Mouse (Mus musculus) liver, embryonic 15.5 days (tissue): ENCODE data around the gene Slit2. TPM values are rescaled to one million over a fixed set of nuclear protein-coding genes. Genes with fewer than 3 reads are reported as not detected.

Source experiments
- ATAC-seq: fragments of 200-750 bp; cut with Nextera tagmentation; 2 replicates; pipeline ENCODE4 v1.8.0; 2017; ENCODE audit warnings: moderate number of reproducible peaks, mild to moderate bottlenecking, moderate library complexity; ENCODE audit not compliant: insufficient read depth
- H3K27ac ChIP-seq: fragments of 300-500 bp; sonication (generic); replicated peaks from 2 replicates; pipeline ENCODE4 v1.5.1; 2015; ENCODE audit warnings: mild to moderate bottlenecking, inconsistent platforms
- H3K27me3 ChIP-seq: fragments of 300-500 bp; sonication (generic); 2 replicates; pipeline ENCODE4 v1.6.1; 2015; ENCODE audit warnings: mild to moderate bottlenecking, inconsistent platforms
- H3K36me3 ChIP-seq: fragments of 300-500 bp; sonication (generic); replicated peaks from 2 replicates; pipeline ENCODE4 v1.6.1; 2015; ENCODE audit warnings: moderate library complexity, mild to moderate bottlenecking, inconsistent platforms
- H3K4me1 ChIP-seq: fragments of 300-500 bp; sonication (generic); replicated peaks from 2 replicates; pipeline ENCODE4 v1.6.1; 2015; ENCODE audit warnings: inconsistent platforms
- H3K4me2 ChIP-seq: fragments of 300-500 bp; sonication (generic); 2 replicates; pipeline ENCODE4 v1.6.1; 2015; ENCODE audit warnings: moderate library complexity, mild to moderate bottlenecking, inconsistent platforms
- H3K4me3 ChIP-seq: fragments of 300-500 bp; sonication (generic); replicated peaks from 2 replicates; pipeline ENCODE4 v1.5.1; 2015; ENCODE audit warnings: mild to moderate bottlenecking, inconsistent platforms
- H3K9ac ChIP-seq: fragments of 300-500 bp; sonication (generic); 2 replicates; pipeline ENCODE4 v1.6.1; 2015; ENCODE audit warnings: moderate library complexity, mild to moderate bottlenecking, inconsistent platforms
- H3K9me3 ChIP-seq: fragments of 300-500 bp; sonication (generic); replicated peaks from 2 replicates; pipeline ENCODE4 v1.6.1; 2016; ENCODE audit warnings: inconsistent platforms
- WGBS: fragments of 180-500 bp; shearing (Covaris S2); methylation state at CpG from one replicate; pipeline ENCODE4 v1.1.7; 2015; ENCODE audit warnings: mixed read lengths; ENCODE audit not compliant: insufficient replicate concordance; 5-methylcytosine and 5-hydroxymethylcytosine counted together
- microRNA-seq: library from miRNA; unstranded; fragments of <30 nt; microRNA quantifications from one replicate; pipeline ENCODE4, GENCODE M21; 2016
- polyA plus RNA-seq: library from polyadenylated mRNA; unstranded; fragments of >200 nt; fragmentation: Nextera tagmentation; extraction: Ambion mirVana; gene quantifications from 2 replicates; pipeline ENCODE4 v1.2.1, GENCODE M21; 2015

Slit2 gene
- polyA plus RNA-seq, 1 experiment from 2014 or later: 0.44 TPM

GRCm38 (mm10) chr5:48333884-48334513, 351.1 kb downstream of the Slit2 start:
- Histone ChIP-seq H3K36me3 (no peaks in the 10 kb centered on the region), H3K4me1 (no peaks in the 10 kb centered on the region), H3K9me3 (no peaks in the 10 kb centered on the region), H3K4me2 (no peak overlapping the region), H3K4me3 (no peak overlapping the region), H3K9ac (no peak overlapping the region), H3K27ac (no peak overlapping the region), H3K27me3 (no peaks in the 10 kb centered on the region)
- WGBS: 54% methylated on average over 9 of the region's 9 CpGs
- no peak for ATAC-seq

- H3K36me3 ChIP-seq: no peaks in the 10 kb centered on the region
- no peak overlapping the region for H3K27ac ChIP-seq
- H3K27me3 ChIP-seq: no peaks in the 10 kb centered on the region
- H3K9me3 ChIP-seq: no peaks in the 10 kb centered on the region
- H3K9ac ChIP-seq: no peak overlapping the region
- H3K4me2 ChIP-seq: no peak overlapping the region
- no peaks in the 10 kb centered on the region for H3K4me1 ChIP-seq
- 52% methylated on average over 7 of the region's 7 CpGs for WGBS
- ATAC-seq: no peak
- H3K4me3 ChIP-seq: no peak overlapping the region
Observed at GRCm38 (mm10) chr5:48340808-48341433, 358.0 kb downstream of the Slit2 start.

- H3K9ac ChIP-seq: no peak overlapping the region
- no peak overlapping the region for H3K4me3 ChIP-seq
- no peaks in the 10 kb centered on the region for H3K27me3 ChIP-seq
- H3K36me3 ChIP-seq: no peaks in the 10 kb centered on the region
- no peaks in the 10 kb centered on the region for H3K4me1 ChIP-seq
- ATAC-seq: no peak
- 32% methylated on average over 5 of the region's 5 CpGs for WGBS
- H3K9me3 ChIP-seq: no peaks in the 10 kb centered on the region
- H3K4me2 ChIP-seq: no peak overlapping the region
- no peak overlapping the region for H3K27ac ChIP-seq
Observed at GRCm38 (mm10) chr5:48345095-48345982, 362.4 kb downstream of the Slit2 start.

GRCm38 (mm10) chr5:48345983-48346648, 363.2 kb downstream of the Slit2 start:
- H3K4me3 ChIP-seq: no peak overlapping the region
- no peaks in the 10 kb centered on the region for H3K36me3 ChIP-seq
- 69% methylated on average over 2 of the region's 2 CpGs for WGBS
- H3K27me3 ChIP-seq: no peaks in the 10 kb centered on the region
- no peaks in the 10 kb centered on the region for H3K9me3 ChIP-seq
- no peak overlapping the region for H3K9ac ChIP-seq
- no peak overlapping the region for H3K4me2 ChIP-seq
- ATAC-seq: no peak
- H3K4me1 ChIP-seq: no peaks in the 10 kb centered on the region
- H3K27ac ChIP-seq: no peak overlapping the region

DNA sequence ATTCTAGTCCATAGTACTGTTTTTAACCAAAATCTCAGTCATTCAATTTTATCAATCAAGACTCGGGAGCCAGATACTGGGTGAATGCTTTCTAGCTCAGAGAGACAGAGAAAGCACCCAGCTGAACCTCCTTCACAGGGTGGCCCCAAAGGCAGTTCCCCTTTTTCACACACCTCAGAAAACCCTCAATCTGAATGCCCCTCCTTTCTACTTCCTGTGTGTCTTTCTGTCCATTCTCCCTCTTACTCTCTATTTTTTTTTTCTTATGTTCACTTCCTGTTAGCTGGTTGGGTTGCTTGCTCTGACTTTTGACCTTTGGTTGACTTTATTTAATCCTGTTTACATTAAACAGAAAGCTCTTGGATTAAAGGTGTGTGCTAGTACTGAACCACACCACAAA, 366.4 kb downstream of the Slit2 start:
- Histone ChIP-seq H3K36me3 (no peaks in the 10 kb centered on the region), H3K4me3 (no peak overlapping the region), H3K27ac (no peak overlapping the region), H3K4me2 (no peak overlapping the region), H3K9ac (no peak overlapping the region), H3K27me3 (no peaks in the 10 kb centered on the region), H3K9me3 (no peaks in the 10 kb centered on the region), H3K4me1 (no peaks in the 10 kb centered on the region)
- ATAC-seq: no peak
- 56% methylated on average over 1 of the region's 1 CpGs for WGBS

Small RNA genes within 50 kb of the gene (microRNA-seq; reads per million reads assigned to microRNA genes)
- 1.3 reads per million for gene Mir218-1
